Mouse (Mus musculus): ENCODE results near the gene M1ap. TPM values are rescaled to one million over a fixed set of nuclear protein-coding genes. Genes with fewer than 3 reads are reported as not detected.

M1ap gene
- polyA plus RNA-seq, 1 experiment: 10.3 TPM

GRCm38 (mm10) chr6:83034463-83035055 is 87.9 kb downstream of the M1ap start:
- Histone ChIP-seq H3K4me3 (replicated peaks; ENCODE audit: control insufficient read depth, low read depth, low read length) (no peak overlapping the region), H3K27ac (ENCODE audit: control insufficient read depth, insufficient read depth, low read depth, low read length, poor library complexity) (no peak overlapping the region), H3K4me1 (ENCODE audit: control insufficient read depth, insufficient read depth, low read length) (peaks cover 3% of the 10 kb centered on the region; the same call in 1 of the 2 replicates)
- 89% methylated on average over 5 of the region's 5 CpGs for WGBS
- no peak for TF ChIP-seq POLR2A (IDR thresholded peaks at IDR 0.05; ENCODE audit: borderline replicate concordance, control insufficient read depth, low read depth, low read length)
- TF ChIP-seq CTCF (IDR thresholded peaks at IDR 0.05; ENCODE audit: control insufficient read depth, insufficient read depth, low read length): no peak

DNA sequence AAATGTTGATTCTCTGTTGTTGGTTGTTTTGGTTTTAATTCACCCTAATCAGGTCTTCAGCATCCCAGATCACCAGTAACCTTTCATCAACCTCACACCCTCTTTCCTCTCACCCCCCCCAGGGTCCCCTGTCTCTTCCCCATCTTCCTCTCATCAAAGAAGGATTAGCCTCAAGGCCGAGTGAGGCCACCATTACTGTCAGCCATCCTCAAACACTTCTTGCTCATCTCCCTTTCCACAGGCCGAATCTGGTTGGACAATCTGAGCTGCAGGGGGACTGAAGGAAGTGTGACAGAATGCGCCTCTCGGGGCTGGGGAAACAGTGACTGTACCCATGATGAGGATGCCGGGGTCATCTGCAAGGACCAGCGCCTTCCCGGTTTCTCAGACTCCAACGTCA is 90.5 kb downstream of the M1ap start:
- H3K4me3 ChIP-seq (replicated peaks; ENCODE audit: control insufficient read depth, low read depth, low read length): no peak overlapping the region
- TF ChIP-seq CTCF (IDR thresholded peaks at IDR 0.05; ENCODE audit: control insufficient read depth, insufficient read depth, low read length): no peak
- TF ChIP-seq POLR2A (IDR thresholded peaks at IDR 0.05; ENCODE audit: borderline replicate concordance, control insufficient read depth, low read depth, low read length): no peak
- no peak overlapping the region for H3K27ac ChIP-seq (ENCODE audit: control insufficient read depth, insufficient read depth, low read depth, low read length, poor library complexity)
- peaks cover 3% of the 10 kb centered on the region; the same call in 1 of the 2 replicates for H3K4me1 ChIP-seq (ENCODE audit: control insufficient read depth, insufficient read depth, low read length)
- 86% methylated on average over 8 of the region's 8 CpGs for WGBS

GRCm38 (mm10) chr6:83038496-83039012 is 91.9 kb downstream of the M1ap start:
- TF ChIP-seq CTCF (IDR thresholded peaks at IDR 0.05; ENCODE audit: control insufficient read depth, insufficient read depth, low read length) (no peak), POLR2A (IDR thresholded peaks at IDR 0.05; ENCODE audit: borderline replicate concordance, control insufficient read depth, low read depth, low read length) (no peak; the same call in 1 of the 2 replicates)
- Histone ChIP-seq H3K27ac (ENCODE audit: control insufficient read depth, insufficient read depth, low read depth, low read length, poor library complexity) (peak overlapping the region; percentile 86), H3K4me3 (replicated peaks; ENCODE audit: control insufficient read depth, low read depth, low read length) (peak overlapping the region; percentile 11), H3K4me1 (ENCODE audit: control insufficient read depth, insufficient read depth, low read length) (peaks cover 3% of the 10 kb centered on the region; the same call in 1 of the 2 replicates)
- 20% methylated on average over 24 of the region's 24 CpGs for WGBS

- no peak for TF ChIP-seq CTCF (IDR thresholded peaks at IDR 0.05; ENCODE audit: control insufficient read depth, insufficient read depth, low read length)
- TF ChIP-seq POLR2A (IDR thresholded peaks at IDR 0.05; ENCODE audit: borderline replicate concordance, control insufficient read depth, low read depth, low read length): no peak
- no peak overlapping the region for H3K4me3 ChIP-seq (replicated peaks; ENCODE audit: control insufficient read depth, low read depth, low read length)
- H3K4me1 ChIP-seq (ENCODE audit: control insufficient read depth, insufficient read depth, low read length): peaks cover 3% of the 10 kb centered on the region; the same call in 1 of the 2 replicates
- WGBS: 83% methylated on average over 5 of the region's 5 CpGs
- no peak overlapping the region for H3K27ac ChIP-seq (ENCODE audit: control insufficient read depth, insufficient read depth, low read depth, low read length, poor library complexity)
These were observed 93.9 kb downstream of the M1ap start for GRCm38 (mm10) chr6:83040601-83041000.

DNA sequence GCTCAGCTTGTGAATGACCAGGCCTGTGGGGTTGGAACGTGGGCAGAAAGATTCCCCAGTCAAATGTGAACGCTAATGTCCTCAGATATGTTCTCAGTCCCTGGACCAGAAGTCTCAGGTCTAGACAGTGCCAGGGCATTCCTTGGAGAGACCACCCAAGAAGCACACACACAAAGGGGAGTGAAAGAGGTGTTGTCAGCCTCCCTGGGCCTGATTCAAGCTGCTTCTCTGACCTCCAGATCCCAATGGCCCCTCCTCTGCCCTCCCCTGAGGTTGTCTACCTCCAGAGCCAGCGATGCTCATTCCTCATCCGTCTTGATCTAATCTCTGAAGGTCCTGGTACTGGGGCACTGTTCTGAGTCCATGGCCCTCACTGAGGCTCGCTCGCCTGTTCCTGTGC is 96.9 kb downstream of the M1ap start:
- Histone ChIP-seq H3K4me3 (replicated peaks; ENCODE audit: control insufficient read depth, low read depth, low read length) (no peak overlapping the region), H3K4me1 (ENCODE audit: control insufficient read depth, insufficient read depth, low read length) (no peaks in the 10 kb centered on the region), H3K27ac (ENCODE audit: control insufficient read depth, insufficient read depth, low read depth, low read length, poor library complexity) (no peak overlapping the region)
- TF ChIP-seq POLR2A (IDR thresholded peaks at IDR 0.05; ENCODE audit: borderline replicate concordance, control insufficient read depth, low read depth, low read length) (no peak), CTCF (IDR thresholded peaks at IDR 0.05; ENCODE audit: control insufficient read depth, insufficient read depth, low read length) (no peak)
- 75% methylated on average over 6 of the region's 6 CpGs for WGBS

DNA sequence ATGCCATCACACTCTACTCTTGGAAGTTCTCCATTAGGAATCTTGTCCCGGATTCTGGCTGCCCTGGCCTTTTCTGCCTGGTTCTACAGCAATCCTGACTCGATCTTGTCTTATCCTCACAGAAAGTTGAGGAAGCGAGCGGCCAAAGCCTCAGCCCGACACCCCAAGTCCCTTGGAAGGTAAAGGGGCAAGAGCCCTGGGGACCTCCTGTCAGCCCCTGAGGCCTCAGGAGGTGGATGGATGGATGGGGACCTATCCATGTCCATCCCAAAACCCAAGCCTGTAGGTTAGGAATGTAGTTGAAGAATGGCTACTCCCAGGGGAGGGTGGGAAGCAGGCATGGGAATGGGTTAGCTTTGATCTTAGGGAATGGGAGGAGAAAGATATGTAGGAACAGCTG is 97.3 kb downstream of the M1ap start:
- WGBS: 89% methylated on average over 5 of the region's 5 CpGs
- Histone ChIP-seq H3K27ac (ENCODE audit: control insufficient read depth, insufficient read depth, low read depth, low read length, poor library complexity) (no peak overlapping the region), H3K4me3 (replicated peaks; ENCODE audit: control insufficient read depth, low read depth, low read length) (no peak overlapping the region), H3K4me1 (ENCODE audit: control insufficient read depth, insufficient read depth, low read length) (no peaks in the 10 kb centered on the region)
- TF ChIP-seq POLR2A (IDR thresholded peaks at IDR 0.05; ENCODE audit: borderline replicate concordance, control insufficient read depth, low read depth, low read length): no peak
- TF ChIP-seq CTCF (IDR thresholded peaks at IDR 0.05; ENCODE audit: control insufficient read depth, insufficient read depth, low read length): no peak

DNA sequence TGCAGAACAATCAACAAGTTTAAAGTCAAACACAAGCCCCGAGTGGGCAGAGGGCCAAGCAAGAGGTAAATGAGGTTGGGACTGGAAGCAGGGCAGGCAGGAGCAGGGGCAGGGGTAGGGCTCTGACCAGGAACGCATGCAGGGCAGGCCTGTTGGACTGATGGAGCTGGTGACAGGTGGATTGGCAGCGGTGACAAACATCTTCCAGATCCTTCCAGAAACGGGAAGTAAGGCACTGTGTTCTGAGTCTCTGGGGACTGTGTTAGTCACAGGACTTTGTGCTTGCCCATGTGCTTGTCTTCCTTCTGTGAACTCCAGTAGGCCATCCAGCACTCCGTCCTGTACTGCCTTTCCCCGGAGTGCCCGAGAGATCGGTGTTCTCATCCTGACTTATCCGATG is 98.0 kb downstream of the M1ap start:
- Histone ChIP-seq H3K4me3 (replicated peaks; ENCODE audit: control insufficient read depth, low read depth, low read length) (no peak overlapping the region), H3K4me1 (ENCODE audit: control insufficient read depth, insufficient read depth, low read length) (no peaks in the 10 kb centered on the region), H3K27ac (ENCODE audit: control insufficient read depth, insufficient read depth, low read depth, low read length, poor library complexity) (no peak overlapping the region)
- WGBS: 46% methylated on average over 9 of the region's 9 CpGs
- TF ChIP-seq POLR2A (IDR thresholded peaks at IDR 0.05; ENCODE audit: borderline replicate concordance, control insufficient read depth, low read depth, low read length) (no peak), CTCF (IDR thresholded peaks at IDR 0.05; ENCODE audit: control insufficient read depth, insufficient read depth, low read length) (no peak)

- no peak for TF ChIP-seq POLR2A (IDR thresholded peaks at IDR 0.05; ENCODE audit: borderline replicate concordance, control insufficient read depth, low read depth, low read length)
- no peak for TF ChIP-seq CTCF (IDR thresholded peaks at IDR 0.05; ENCODE audit: control insufficient read depth, insufficient read depth, low read length)
- no peak overlapping the region for H3K4me3 ChIP-seq (replicated peaks; ENCODE audit: control insufficient read depth, low read depth, low read length)
- WGBS: 85% methylated on average over 10 of the region's 10 CpGs
- H3K27ac ChIP-seq (ENCODE audit: control insufficient read depth, insufficient read depth, low read depth, low read length, poor library complexity): no peak overlapping the region
- peaks cover 3% of the 10 kb centered on the region; the same call in 1 of the 2 replicates for H3K4me1 ChIP-seq (ENCODE audit: control insufficient read depth, insufficient read depth, low read length)
These were observed 102.7 kb downstream of the M1ap start for GRCm38 (mm10) chr6:83049367-83049766.

All from bone marrow, adult 2 months (tissue).